Mouse (Mus musculus) liver, embryonic 13.5 days (tissue): ENCODE data around the gene Eif2b2. TPM values are rescaled to one million over a fixed set of nuclear protein-coding genes. Genes with fewer than 3 reads are reported as not detected.

Source experiments
- ATAC-seq: fragments of 200-750 bp; cut with Nextera tagmentation; 2 replicates; pipeline ENCODE4 v1.8.0; 2017; ENCODE audit warnings: low read depth, mild to moderate bottlenecking, moderate number of reproducible peaks, moderate library complexity
- DNase-seq: peaks from one replicate; pipeline ENCODE4 v3.0.0; 2022
- H3K27ac ChIP-seq: fragments of 300-500 bp; sonication (generic); 2 replicates; pipeline ENCODE4 v1.5.1; 2015; ENCODE audit warnings: moderate library complexity, mild to moderate bottlenecking, inconsistent platforms
- H3K27me3 ChIP-seq: fragments of 300-500 bp; sonication (generic); 2 replicates; pipeline ENCODE4 v1.6.1; 2015; ENCODE audit warnings: mild to moderate bottlenecking, inconsistent platforms
- H3K36me3 ChIP-seq: fragments of 300-500 bp; sonication (generic); 2 replicates; pipeline ENCODE4 v1.6.1; 2015; ENCODE audit warnings: mild to moderate bottlenecking, inconsistent platforms
- H3K4me1 ChIP-seq: fragments of 300-500 bp; sonication (generic); replicated peaks from 2 replicates; pipeline ENCODE4 v1.6.1; 2015; ENCODE audit warnings: inconsistent platforms
- H3K4me2 ChIP-seq: fragments of 300-500 bp; sonication (generic); 2 replicates; pipeline ENCODE4 v1.6.1; 2015; ENCODE audit warnings: inconsistent platforms, mild to moderate bottlenecking, moderate library complexity
- H3K4me3 ChIP-seq: fragments of 300-500 bp; sonication (generic); replicated peaks from 2 replicates; pipeline ENCODE4 v1.5.1; 2015; ENCODE audit warnings: mild to moderate bottlenecking, inconsistent platforms
- H3K9ac ChIP-seq: fragments of 300-500 bp; sonication (generic); 2 replicates; pipeline ENCODE4 v1.6.1; 2015; ENCODE audit warnings: mild to moderate bottlenecking, inconsistent platforms
- H3K9me3 ChIP-seq: fragments of 300-500 bp; sonication (generic); replicated peaks from 2 replicates; pipeline ENCODE4 v1.6.1; 2016; ENCODE audit warnings: inconsistent platforms
- WGBS: fragments of 180-500 bp; shearing (Covaris S2); methylation state at CpG from one replicate; pipeline ENCODE4 v1.1.7; 2015; ENCODE audit not compliant: insufficient replicate concordance; 5-methylcytosine and 5-hydroxymethylcytosine counted together
- polyA plus RNA-seq: library from polyadenylated mRNA; unstranded; fragments of >200 nt; fragmentation: Nextera tagmentation; extraction: Ambion mirVana; gene quantifications from 2 replicates; pipeline ENCODE4 v1.2.1, GENCODE M21; 2015

Gene Eif2b2
- polyA plus RNA-seq, 1 experiment from 2014 or later = 49.4 TPM

DNA sequence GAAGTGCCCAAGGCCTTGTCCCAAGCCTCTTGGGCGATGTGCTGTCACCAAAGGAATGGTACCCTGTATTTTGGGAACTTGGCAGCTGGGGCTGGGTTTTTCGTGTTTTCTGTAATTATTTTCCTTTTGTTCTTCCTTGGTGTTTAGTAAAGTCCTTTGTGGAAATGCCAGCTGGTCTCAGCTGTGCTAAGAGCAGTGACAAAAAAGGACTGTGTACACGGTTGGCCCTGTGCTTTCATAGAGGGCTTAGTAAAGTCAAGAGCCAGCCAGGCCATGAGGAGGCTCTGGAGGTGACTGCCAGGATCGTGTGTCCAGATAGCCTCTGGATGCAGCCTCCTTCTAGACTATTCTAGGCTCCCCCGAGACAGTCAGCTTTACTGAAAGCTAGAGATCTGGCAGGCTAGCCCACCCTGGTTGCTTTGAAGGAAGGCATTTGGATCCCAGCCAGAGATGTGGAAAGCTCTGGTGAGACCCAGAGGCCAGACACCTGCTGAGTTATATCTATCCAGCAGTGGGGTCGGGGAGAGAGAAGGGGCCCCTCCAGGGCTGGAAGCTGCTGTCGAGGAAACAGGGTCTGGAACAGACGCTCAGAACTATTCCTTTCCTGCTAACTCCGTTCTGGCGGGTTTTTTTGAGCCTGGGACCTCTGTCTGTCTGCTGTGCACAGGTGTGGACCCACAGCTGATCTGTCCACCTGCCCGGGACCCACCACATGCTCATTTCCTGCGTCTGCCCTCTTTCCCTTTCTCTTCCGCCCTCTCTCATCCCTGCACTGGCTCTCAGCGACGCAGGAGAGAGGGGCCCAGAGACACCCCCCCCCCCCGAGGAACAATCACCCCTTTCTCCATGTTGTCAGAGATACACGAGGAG lies 37.6 kb upstream of the Eif2b2 start:
- H3K9me3 ChIP-seq = no peaks in the 10 kb centered on the region
- peaks cover 53% of the 10 kb centered on the region for H3K27me3 ChIP-seq
- no peak overlapping the region for H3K9ac ChIP-seq
- DNase-seq (no peak), ATAC-seq (no peak)
- peaks cover 10% of the 10 kb centered on the region for H3K4me1 ChIP-seq
- no peak overlapping the region for H3K4me2 ChIP-seq
- H3K36me3 ChIP-seq = no peaks in the 10 kb centered on the region
- no peak overlapping the region for H3K27ac ChIP-seq
- H3K4me3 ChIP-seq = no peak overlapping the region
- 37% methylated on average over 16 of the region's 17 CpGs for WGBS

DNA sequence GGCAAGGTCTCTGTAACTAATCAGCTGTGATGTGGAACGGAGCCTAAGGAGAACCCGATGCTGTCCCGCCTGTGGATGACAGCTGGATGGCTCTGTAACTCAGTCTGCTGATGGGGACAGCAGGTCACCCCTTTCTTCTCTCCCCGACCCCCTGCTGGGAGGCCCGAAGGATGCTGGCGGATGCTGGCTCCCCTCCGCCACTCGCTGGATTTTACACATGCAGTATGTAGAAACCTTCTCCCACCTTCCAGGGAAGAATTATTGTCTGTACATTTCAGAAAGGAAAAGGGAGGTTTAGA lies 37.0 kb upstream of the Eif2b2 start:
- peaks cover 4% of the 10 kb centered on the region for H3K4me1 ChIP-seq
- H3K4me2 ChIP-seq = no peak overlapping the region
- H3K36me3 ChIP-seq = no peaks in the 10 kb centered on the region
- 31% methylated on average over 8 of the region's 8 CpGs for WGBS
- no peak for ATAC-seq
- peaks cover 48% of the 10 kb centered on the region for H3K27me3 ChIP-seq
- no peak for DNase-seq
- no peaks in the 10 kb centered on the region for H3K9me3 ChIP-seq
- no peak overlapping the region for H3K4me3 ChIP-seq
- H3K27ac ChIP-seq = no peak overlapping the region
- H3K9ac ChIP-seq = no peak overlapping the region

DNA sequence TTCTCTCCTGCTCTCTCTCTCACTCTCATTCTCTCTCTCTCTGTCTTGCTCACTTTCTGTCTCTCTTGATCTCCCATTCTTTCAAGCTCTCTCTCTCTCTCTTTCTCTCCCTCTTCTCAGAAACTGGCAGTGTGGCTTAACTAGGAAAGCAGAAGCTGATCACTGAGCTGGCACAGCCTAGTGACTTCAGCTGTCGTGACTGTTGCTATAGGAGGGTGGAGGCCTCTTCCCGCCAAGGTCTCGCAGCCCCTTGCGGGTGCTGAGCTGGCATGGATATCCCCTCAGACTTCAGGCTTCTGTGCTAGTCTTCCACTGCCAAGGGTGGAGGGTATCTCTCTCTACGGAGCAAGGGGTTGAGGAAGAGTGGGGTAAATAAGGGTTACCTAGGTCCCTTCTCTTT lies 36.4 kb upstream of the Eif2b2 start:
- DNase-seq (no peak), ATAC-seq (no peak)
- Histone ChIP-seq H3K9ac (no peak overlapping the region), H3K4me2 (no peak overlapping the region), H3K36me3 (no peaks in the 10 kb centered on the region), H3K9me3 (no peaks in the 10 kb centered on the region), H3K27ac (no peak overlapping the region), H3K27me3 (peaks cover 43% of the 10 kb centered on the region), H3K4me3 (no peak overlapping the region), H3K4me1 (no peaks in the 10 kb centered on the region)
- 50% methylated on average over 5 of the region's 5 CpGs for WGBS

DNA sequence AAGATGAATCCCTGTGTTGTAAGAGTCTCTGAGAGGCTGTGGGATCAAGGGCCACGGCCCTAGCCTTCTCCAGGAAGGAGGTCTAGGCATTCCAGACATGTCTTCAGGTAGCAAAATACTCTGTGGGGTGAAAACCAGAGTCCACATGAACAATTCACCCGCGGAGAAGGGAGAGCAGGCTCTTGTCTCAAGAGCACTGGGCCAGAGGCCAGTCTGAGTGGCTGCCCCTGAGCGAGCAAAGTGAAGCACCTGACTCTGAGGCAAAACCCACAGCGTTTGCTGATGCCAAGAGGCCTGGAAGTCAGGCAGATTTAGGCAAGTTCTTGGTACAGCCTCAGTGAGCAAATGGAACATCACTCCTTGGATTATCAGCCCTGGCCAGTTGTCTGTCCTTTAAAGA lies 35.2 kb upstream of the Eif2b2 start:
- no peak overlapping the region for H3K27ac ChIP-seq
- no peak overlapping the region for H3K4me2 ChIP-seq
- no peaks in the 10 kb centered on the region for H3K36me3 ChIP-seq
- no peaks in the 10 kb centered on the region for H3K9me3 ChIP-seq
- ATAC-seq (no peak), DNase-seq (no peak)
- WGBS = 51% methylated on average over 5 of the region's 5 CpGs
- H3K4me3 ChIP-seq = no peak overlapping the region
- H3K9ac ChIP-seq = no peak overlapping the region
- H3K27me3 ChIP-seq = peaks cover 36% of the 10 kb centered on the region
- H3K4me1 ChIP-seq = no peaks in the 10 kb centered on the region

DNA sequence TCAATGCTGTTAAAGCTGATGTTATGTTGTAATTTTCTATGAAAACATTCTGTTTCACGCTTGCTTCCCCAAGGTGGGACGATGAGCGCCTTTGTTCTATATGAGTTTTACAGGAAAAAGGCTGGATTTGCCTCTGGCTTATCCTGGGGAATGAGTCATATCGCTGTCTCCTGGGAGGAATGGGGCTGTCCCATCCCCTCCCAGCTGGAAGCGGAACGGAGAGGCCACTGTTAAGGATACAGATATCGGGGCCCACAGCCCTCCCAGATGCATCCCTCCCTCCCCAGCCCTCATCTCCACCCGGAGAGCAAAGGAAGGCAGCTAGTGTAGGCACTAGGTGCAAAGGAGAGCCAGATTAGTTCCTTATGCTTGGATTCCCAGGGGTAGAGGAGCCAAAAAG lies 33.5 kb upstream of the Eif2b2 start:
- no peak overlapping the region for H3K27ac ChIP-seq
- H3K9ac ChIP-seq = no peak overlapping the region

DNA sequence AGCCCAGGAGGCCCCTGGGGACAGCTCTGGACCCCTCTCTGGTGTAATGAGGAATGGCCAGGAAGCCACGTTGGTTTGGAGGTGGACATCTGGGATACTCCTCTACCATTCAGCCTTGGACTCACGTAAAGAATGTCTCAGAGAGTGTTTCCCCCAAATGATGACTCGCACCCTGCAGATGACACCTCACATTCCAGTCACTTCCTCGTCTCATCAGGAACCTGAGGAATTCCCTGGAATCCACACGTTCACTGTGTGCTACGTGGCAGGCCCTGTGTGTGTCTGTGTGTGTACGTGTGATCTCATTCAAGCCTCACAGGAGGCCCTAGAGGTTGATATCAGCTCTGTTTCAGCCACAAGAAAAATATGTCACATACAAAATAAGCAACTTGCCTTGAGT lies 32.9 kb upstream of the Eif2b2 start:
- WGBS = 43% methylated on average over 7 of the region's 7 CpGs
- no peak for DNase-seq
- H3K9me3 ChIP-seq = no peaks in the 10 kb centered on the region
- ATAC-seq = no peak
- H3K4me3 ChIP-seq = no peak overlapping the region
- H3K27ac ChIP-seq = no peak overlapping the region
- no peak overlapping the region for H3K4me2 ChIP-seq
- peaks cover 18% of the 10 kb centered on the region for H3K27me3 ChIP-seq
- no peaks in the 10 kb centered on the region for H3K36me3 ChIP-seq
- no peak overlapping the region for H3K9ac ChIP-seq
- H3K4me1 ChIP-seq = no peaks in the 10 kb centered on the region

More for the DNA sequence above, 33.5 kb upstream of the Eif2b2 start:
- Histone ChIP-seq H3K27me3 (peaks cover 24% of the 10 kb centered on the region), H3K9me3 (no peaks in the 10 kb centered on the region), H3K4me3 (no peak overlapping the region), H3K4me1 (no peaks in the 10 kb centered on the region), H3K4me2 (no peak overlapping the region), H3K36me3 (no peaks in the 10 kb centered on the region)
- no peak for DNase-seq
- WGBS = 55% methylated on average over 8 of the region's 8 CpGs
- ATAC-seq = no peak

DNA sequence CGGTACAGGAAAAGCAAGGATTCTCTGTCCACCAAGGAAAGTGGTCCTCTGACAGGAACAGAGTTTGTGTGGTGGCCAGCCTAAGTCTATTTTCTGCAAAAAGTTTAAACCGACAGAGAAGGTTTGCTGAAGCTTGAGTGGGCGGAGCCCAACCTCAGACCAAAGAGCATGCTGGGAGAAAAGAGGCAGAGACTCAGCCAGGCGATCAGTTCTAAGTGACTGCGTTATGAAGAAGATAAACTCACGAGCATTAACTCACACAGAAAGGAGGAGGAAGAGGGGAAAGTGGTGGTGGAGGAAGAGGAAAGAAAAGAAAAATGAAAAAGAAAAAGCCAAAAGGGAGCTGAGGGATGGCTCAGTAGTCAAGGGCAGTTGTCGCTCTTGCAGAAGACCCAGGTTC lies 29.0 kb upstream of the Eif2b2 start:
- ATAC-seq = no peak
- 56% methylated on average over 7 of the region's 7 CpGs for WGBS
- no peak overlapping the region for H3K4me3 ChIP-seq

DNA sequence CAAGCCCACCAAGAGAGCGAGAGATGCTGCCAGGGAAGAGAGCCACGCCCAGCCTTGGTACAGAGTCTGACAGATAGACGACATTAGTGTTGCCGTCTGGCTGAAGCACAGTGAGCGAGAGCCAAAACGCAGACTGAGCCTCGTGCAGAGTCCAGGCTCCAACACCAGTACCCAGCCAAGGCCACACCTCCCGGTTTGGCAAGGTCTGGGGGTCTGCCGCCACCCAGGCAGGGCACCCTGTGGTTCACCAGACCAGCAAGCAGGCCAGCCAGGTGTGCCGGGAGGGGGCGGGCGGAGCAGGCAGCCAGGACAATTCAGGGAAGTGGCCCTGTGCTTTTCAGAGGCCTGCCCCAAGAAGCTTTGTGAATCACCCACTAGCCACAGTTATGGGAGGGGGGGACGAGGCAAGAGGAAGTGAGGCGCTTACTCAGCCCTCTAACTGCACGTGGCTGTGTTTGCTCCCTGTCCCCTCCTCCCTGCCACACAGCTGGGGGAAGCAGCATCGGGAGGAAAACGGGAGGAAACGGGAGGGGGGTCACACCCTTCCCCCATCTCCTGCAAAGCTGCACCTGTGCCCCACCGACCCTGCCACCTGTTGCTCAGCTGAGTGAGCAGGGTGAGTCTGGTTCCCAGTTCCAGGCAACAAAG lies 26.7 kb upstream of the Eif2b2 start:
- Histone ChIP-seq H3K4me2 (no peak overlapping the region), H3K4me3 (no peak overlapping the region), H3K9ac (no peak overlapping the region), H3K36me3 (no peaks in the 10 kb centered on the region), H3K27me3 (no peaks in the 10 kb centered on the region), H3K4me1 (0 out of 2 replicates have a peak, but pooled peaks cover 5% of the 10 kb centered on the region), H3K27ac (no peak overlapping the region), H3K9me3 (no peaks in the 10 kb centered on the region)
- ATAC-seq (0 out of 2 replicates have a peak, but pooled peaks have one; percentile 12), DNase-seq (no peak)
- 23% methylated on average over 19 of the region's 19 CpGs for WGBS

More for the DNA sequence above, 29.0 kb upstream of the Eif2b2 start:
- H3K4me1 ChIP-seq = 0 out of 2 replicates have a peak, but pooled peaks cover 5% of the 10 kb centered on the region
- H3K36me3 ChIP-seq = no peaks in the 10 kb centered on the region
- no peak overlapping the region for H3K9ac ChIP-seq
- H3K27me3 ChIP-seq = no peaks in the 10 kb centered on the region
- H3K27ac ChIP-seq = no peak overlapping the region
- DNase-seq = no peak
- no peaks in the 10 kb centered on the region for H3K9me3 ChIP-seq
- H3K4me2 ChIP-seq = no peak overlapping the region

DNA sequence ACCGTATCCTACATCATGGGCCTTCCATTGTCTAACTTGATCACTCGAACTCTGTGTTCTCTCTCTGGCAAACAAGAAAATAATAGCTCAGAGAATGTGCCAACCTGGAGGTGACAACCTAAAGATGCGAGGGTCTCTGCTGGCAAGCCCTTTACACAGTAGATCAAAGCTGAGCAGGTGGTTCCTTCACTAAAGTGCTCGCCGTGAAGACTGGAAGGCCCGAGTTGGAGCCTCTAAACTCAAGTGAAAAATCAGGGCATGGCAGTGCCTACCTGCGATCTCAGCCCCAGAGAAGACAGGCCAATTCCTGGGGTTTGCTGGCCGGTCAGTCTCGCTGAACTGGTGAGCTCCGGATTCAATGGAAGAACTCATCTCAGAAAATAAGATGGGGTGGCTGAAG lies 26.1 kb upstream of the Eif2b2 start:
- H3K27ac ChIP-seq = no peak overlapping the region
- H3K9ac ChIP-seq = no peak overlapping the region
- no peaks in the 10 kb centered on the region for H3K9me3 ChIP-seq
- H3K27me3 ChIP-seq = no peaks in the 10 kb centered on the region
- 68% methylated on average over 10 of the region's 10 CpGs for WGBS
- H3K4me3 ChIP-seq = no peak overlapping the region
- DNase-seq (no peak), ATAC-seq (no peak)
- no peaks in the 10 kb centered on the region for H3K36me3 ChIP-seq
- no peak overlapping the region for H3K4me2 ChIP-seq
- 0 out of 2 replicates have a peak, but pooled peaks cover 5% of the 10 kb centered on the region for H3K4me1 ChIP-seq

DNA sequence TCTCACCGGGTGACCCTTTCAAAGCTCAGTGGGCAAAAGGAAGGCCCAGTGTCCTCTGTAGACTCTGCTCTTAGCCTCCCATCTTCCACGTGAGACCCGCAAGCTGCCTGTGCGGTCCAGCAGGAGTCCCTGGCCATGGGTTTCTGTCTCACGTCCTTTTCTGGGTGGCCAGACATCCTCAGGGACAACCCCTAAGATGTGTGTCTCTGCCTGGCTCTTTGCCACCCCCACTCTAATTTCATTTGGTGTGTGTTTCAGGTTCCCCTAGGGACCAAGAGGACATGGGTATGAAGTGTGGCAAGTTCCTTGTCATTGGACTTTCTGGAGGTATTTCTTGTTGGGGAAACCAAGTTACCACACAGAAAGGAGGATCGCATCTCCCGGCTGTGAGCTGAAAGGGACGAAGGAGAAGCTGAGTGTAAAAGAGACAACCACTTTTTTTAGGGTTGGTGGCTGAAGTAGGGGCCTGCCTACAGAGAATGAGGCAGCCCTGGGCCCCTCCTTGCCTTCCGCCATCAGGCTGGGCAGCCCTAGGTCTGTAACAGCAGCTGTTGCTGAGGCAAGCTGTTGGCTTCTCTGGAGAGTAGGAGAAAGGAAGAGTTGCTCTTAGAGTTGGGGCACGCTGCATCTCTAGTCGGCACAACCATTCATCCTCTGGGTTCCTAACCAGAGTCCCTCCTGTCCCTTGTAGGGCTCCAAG lies 25.2 kb upstream of the Eif2b2 start:
- no peak overlapping the region for H3K9ac ChIP-seq
- 0 out of 2 replicates have a peak, but pooled peaks cover 5% of the 10 kb centered on the region for H3K4me1 ChIP-seq

DNA sequence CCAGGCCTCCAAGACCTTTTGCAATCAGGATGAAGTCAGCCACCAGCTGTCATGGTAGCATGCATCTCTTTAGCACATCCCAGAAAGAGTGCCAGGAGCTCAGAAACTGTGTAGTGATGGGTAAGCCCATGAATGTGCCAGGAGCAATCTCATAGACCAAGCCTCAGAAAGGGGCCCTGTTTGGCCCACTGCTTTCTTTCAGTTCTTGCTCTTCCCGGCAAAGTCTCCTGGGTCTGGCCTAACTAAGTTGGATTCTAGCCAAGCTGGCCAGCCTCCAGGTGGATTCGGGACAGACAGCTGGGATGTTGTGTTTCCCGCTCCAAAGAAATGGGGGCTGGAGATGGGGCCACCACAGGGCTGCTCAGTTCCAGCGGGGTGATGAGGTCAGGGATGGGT lies 24.7 kb upstream of the Eif2b2 start:
- H3K27me3 ChIP-seq = no peaks in the 10 kb centered on the region
- H3K9ac ChIP-seq = no peak overlapping the region
- H3K4me1 ChIP-seq = 0 out of 2 replicates have a peak, but pooled peaks cover 5% of the 10 kb centered on the region
- no peaks in the 10 kb centered on the region for H3K36me3 ChIP-seq
- no peak overlapping the region for H3K4me2 ChIP-seq
- no peak overlapping the region for H3K4me3 ChIP-seq
- ATAC-seq (no peak), DNase-seq (no peak)
- no peaks in the 10 kb centered on the region for H3K9me3 ChIP-seq
- H3K27ac ChIP-seq = no peak overlapping the region
- WGBS = 66% methylated on average over 4 of the region's 4 CpGs

More for the DNA sequence above, 25.2 kb upstream of the Eif2b2 start:
- DNase-seq (no peak), ATAC-seq (no peak)
- H3K27me3 ChIP-seq = no peaks in the 10 kb centered on the region
- 79% methylated on average over 11 of the region's 11 CpGs for WGBS
- H3K36me3 ChIP-seq = no peaks in the 10 kb centered on the region
- no peak overlapping the region for H3K4me2 ChIP-seq
- no peak overlapping the region for H3K4me3 ChIP-seq
- H3K9me3 ChIP-seq = no peaks in the 10 kb centered on the region
- H3K27ac ChIP-seq = no peak overlapping the region
